Mouse (Mus musculus) MEL (cell line): ENCODE data around the gene Arl14ep. TPM values are rescaled to one million over a fixed set of nuclear protein-coding genes. Genes with fewer than 3 reads are reported as not detected.

ENCODE experiments used
- DNase-seq: peaks from one replicate; pipeline ENCODE4 v3.0.0; 2011; ENCODE audit warnings: low read depth, low spot score
- H3K27ac ChIP-seq: 2 replicates; pipeline ENCODE4 v1.5.1; 2012; ENCODE audit warnings: low read depth, mild to moderate bottlenecking, control low read depth, low read length, moderate library complexity; ENCODE audit not compliant: control insufficient read depth
- H3K27me3 ChIP-seq, 2 experiments: fragments of 150-350 bp in 1 of 2; sonication (generic) in 1 of 2; 2 replicates each; pipeline ENCODE4 v1.6.1; 2012; ENCODE audit warnings: low read length in 2 of 2, mild to moderate bottlenecking in 2 of 2, improper control_type of control experiment in 1 of 2, moderate library complexity in 1 of 2; ENCODE audit not compliant: insufficient read depth in 2 of 2, control insufficient read depth in 1 of 2
- H3K36me3 ChIP-seq, 2 experiments: 2 replicates each; pipeline ENCODE4 v1.6.1; 2012 to 2014; ENCODE audit warnings: low read length in 2 of 2, improper control_type of control experiment in 1 of 2, inconsistent platforms in 1 of 2, mild to moderate bottlenecking in 1 of 2; ENCODE audit not compliant: insufficient read depth in 2 of 2, control insufficient read depth in 1 of 2
- H3K4me1 ChIP-seq, 2 experiments: fragments of 150-350 bp in 1 of 2; sonication (generic) in 1 of 2; 2 replicates each; pipeline ENCODE4 v1.6.1; 2012; ENCODE audit warnings: low read length in 2 of 2, improper control_type of control experiment in 1 of 2, mild to moderate bottlenecking in 1 of 2; ENCODE audit not compliant: insufficient read depth in 2 of 2, control insufficient read depth in 1 of 2
- H3K4me3 ChIP-seq, 2 experiments: fragments of 150-350 bp in 1 of 2; sonication (generic) in 1 of 2; 2 replicates each; pipeline ENCODE4 v1.5.1; 2012; ENCODE audit warnings: low read depth in 2 of 2, low read length in 2 of 2, mild to moderate bottlenecking in 2 of 2, moderate library complexity in 2 of 2, control low read depth in 1 of 2, improper control_type of control experiment in 1 of 2; ENCODE audit not compliant: control insufficient read depth in 1 of 2, insufficient read depth in 1 of 2
- H3K79me2 ChIP-seq: 2 replicates; pipeline ENCODE4 v1.6.1; 2012; ENCODE audit warnings: mild to moderate bottlenecking, low read length, moderate library complexity; ENCODE audit not compliant: control insufficient read depth, poor library complexity, insufficient read depth
- H3K9ac ChIP-seq: 2 replicates; pipeline ENCODE4 v1.6.1; 2012; ENCODE audit warnings: low read depth, mild to moderate bottlenecking, control low read depth, low read length, moderate library complexity; ENCODE audit not compliant: control insufficient read depth, poor library complexity, severe bottlenecking
- H3K9me3 ChIP-seq: fragments of 150-350 bp; sonication (generic); replicated peaks from 2 replicates; pipeline ENCODE4 v1.6.1; 2012; ENCODE audit warnings: mild to moderate bottlenecking, low read length, improper control_type of control experiment, moderate library complexity; ENCODE audit not compliant: insufficient read depth
- CHD1 ChIP-seq: IDR thresholded peaks from 2 replicates; pipeline ENCODE4 v1.6.1; 2012; ENCODE audit warnings: low read depth, mild to moderate bottlenecking, inconsistent platforms, low read length, improper control_type of control experiment
- CHD2 ChIP-seq: IDR thresholded peaks from 2 replicates; pipeline ENCODE4 v1.6.1; 2011; ENCODE audit warnings: low read length, improper control_type of control experiment
- CTCF ChIP-seq, 3 experiments: IDR thresholded peaks in 2 of 3; conservative IDR thresholded peaks in 1 of 3; 2 replicates each; pipeline ENCODE4 v1.5.1; 2011 to 2012; ENCODE audit warnings: low read length in 3 of 3, low read depth in 2 of 3, mild to moderate bottlenecking in 2 of 3, improper control_type of control experiment in 1 of 3, inconsistent platforms in 1 of 3, mixed read lengths in 1 of 3, moderate library complexity in 1 of 3; ENCODE audit not compliant: control insufficient read depth in 1 of 3, insufficient read depth in 1 of 3, poor library complexity in 1 of 3, severe bottlenecking in 1 of 3
- ELF1 ChIP-seq: IDR thresholded peaks from 2 replicates; pipeline ENCODE4 v1.6.1; 2014; ENCODE audit warnings: low read depth, mild to moderate bottlenecking, inconsistent platforms, low read length, improper control_type of control experiment, moderate library complexity
- ETS1 ChIP-seq: IDR thresholded peaks from 2 replicates; pipeline ENCODE4 v1.6.1; 2012; ENCODE audit warnings: low read depth, mild to moderate bottlenecking, inconsistent platforms, low read length, improper control_type of control experiment, moderate library complexity
- JUND ChIP-seq: IDR thresholded peaks from 2 replicates; pipeline ENCODE4 v1.6.1; 2011; ENCODE audit warnings: low read depth, mild to moderate bottlenecking, improper control_type of control experiment, low read length
- MAX ChIP-seq: IDR thresholded peaks from 2 replicates; pipeline ENCODE4 v1.6.1; 2011; ENCODE audit warnings: low read length, improper control_type of control experiment
- MEF2A ChIP-seq: IDR thresholded peaks from 2 replicates; pipeline ENCODE4 v1.6.1; 2014; ENCODE audit warnings: low read depth, mild to moderate bottlenecking, inconsistent platforms, low read length, improper control_type of control experiment; ENCODE audit not compliant: poor library complexity, insufficient replicate concordance, severe bottlenecking; ENCODE audit errors: extremely low read depth
- MYB ChIP-seq: IDR thresholded peaks from 2 replicates; pipeline ENCODE4 v1.6.1; 2011; ENCODE audit warnings: mild to moderate bottlenecking, low read depth, low read length, improper control_type of control experiment
- POLR2A ChIP-seq, 2 experiments: IDR thresholded peaks; 2 replicates each; pipeline ENCODE4 v1.6.1; 2011 to 2012; ENCODE audit warnings: low read length in 2 of 2, mild to moderate bottlenecking in 2 of 2, control low read depth in 1 of 2, improper control_type of control experiment in 1 of 2, low read depth in 1 of 2, moderate library complexity in 1 of 2; ENCODE audit not compliant: control insufficient read depth in 1 of 2, insufficient read depth in 1 of 2, poor library complexity in 1 of 2
- POLR2AphosphoS5 ChIP-seq: IDR thresholded peaks from 2 replicates; pipeline ENCODE4 v1.6.1; 2012; ENCODE audit warnings: low read depth, borderline replicate concordance, mild to moderate bottlenecking, inconsistent platforms, low read length, moderate library complexity, mixed read lengths
- RAD21 ChIP-seq: IDR thresholded peaks from 2 replicates; pipeline ENCODE4 v1.6.1; 2011; ENCODE audit warnings: mild to moderate bottlenecking, low read depth, low read length, improper control_type of control experiment
- SMC3 ChIP-seq: IDR thresholded peaks from 2 replicates; pipeline ENCODE4 v1.6.1; 2011; ENCODE audit warnings: low read depth, low read length, improper control_type of control experiment
- TAL1 ChIP-seq: IDR thresholded peaks from 2 replicates; pipeline ENCODE4 v1.6.1; 2012; ENCODE audit warnings: mild to moderate bottlenecking, inconsistent platforms, low read length, moderate library complexity, mixed read lengths
- USF1 ChIP-seq: IDR thresholded peaks from 2 replicates; pipeline ENCODE4 v1.6.1; 2014; ENCODE audit warnings: low read depth, mild to moderate bottlenecking, inconsistent platforms, low read length, improper control_type of control experiment, moderate library complexity
- ZKSCAN1 ChIP-seq: IDR thresholded peaks from 2 replicates; pipeline ENCODE4 v1.6.1; 2012; ENCODE audit warnings: low read depth, mild to moderate bottlenecking, inconsistent platforms, low read length, improper control_type of control experiment, moderate library complexity
- ZMIZ1 ChIP-seq: IDR thresholded peaks from 2 replicates; pipeline ENCODE4 v1.6.1; 2012; ENCODE audit warnings: low read depth, mild to moderate bottlenecking, inconsistent platforms, low read length, improper control_type of control experiment, moderate library complexity
- ZNF384 ChIP-seq: IDR thresholded peaks from 2 replicates; pipeline ENCODE4 v1.6.1; 2012; ENCODE audit warnings: low read depth, mild to moderate bottlenecking, inconsistent platforms, low read length, improper control_type of control experiment
- polyA plus RNA-seq, 2 experiments: library from polyadenylated mRNA; stranded (reverse) in 1 of 2; unstranded in 1 of 2; fragments of >175 nt in 1 of 2; fragments of >200 nt in 1 of 2; gene quantifications; 2 replicates each; pipeline versions ENCODE4 v1.2.1 to v1.2.4; 2012; ENCODE audit warnings: low replicate concordance in 2 of 2, low read depth in 1 of 2; ENCODE audit not compliant: insufficient read length in 2 of 2, insufficient read depth in 1 of 2, missing spikeins in 1 of 2
- total RNA-seq: library from RNA; depleted of rRNA; stranded (reverse); fragments of 300-350 nt; gene quantifications from 2 replicates; pipeline ENCODE4 v1.2.3, GENCODE M21; 2012

The Arl14ep gene
- total and polyA plus RNA-seq, 3 experiments, result 26.2 to 105 (median 33.1) TPM

DNA sequence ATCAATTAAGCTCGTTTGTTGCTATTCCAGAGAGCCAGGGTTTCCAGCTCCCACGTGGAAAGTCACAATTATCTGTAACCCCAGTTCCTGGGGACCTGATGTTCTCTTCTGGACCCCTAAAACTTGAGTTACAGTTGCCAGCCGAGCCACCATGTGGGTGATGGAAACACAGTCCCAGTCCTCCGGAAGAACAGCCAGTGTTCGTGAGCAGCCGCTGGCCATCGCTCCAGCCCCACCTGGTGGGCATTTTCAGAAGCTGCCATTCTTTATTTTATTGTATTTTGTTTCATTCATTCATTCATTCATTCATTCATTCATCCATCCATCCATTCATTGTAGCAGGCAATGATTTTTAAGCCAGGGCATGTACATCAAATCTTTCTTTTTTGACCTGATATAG, 14.0 kb downstream of the Arl14ep start:
- TF ChIP-seq TAL1, result no peak
- TF ChIP-seq SMC3, result peak; percentile 47
- peak; percentile 27 to 66 (median 39); a peak in 5 of 6 replicates for TF ChIP-seq CTCF (IDR thresholded peaks at IDR 0.05 in 2 of 3, conservative IDR thresholded peaks at IDR 0.05 in 1 of 3; ENCODE audit: control insufficient read depth in 1 of 3, insufficient read depth in 1 of 3, low read depth in 2 of 3, low read length in 3 of 3, poor library complexity in 1 of 3, severe bottlenecking in 1 of 3)
- peak; percentile 28 for TF ChIP-seq RAD21
- TF ChIP-seq, all 39 proteins: peak for 3
- Histone ChIP-seq H3K79me2 (no peaks in the 10 kb centered on the region), H3K36me3 (peaks cover 0 to 16% of the 10 kb centered on the region in 2 experiments; a peak in 2 of 4 replicates), H3K27me3 (no peaks in the 10 kb centered on the region), H3K4me1 (no peaks in the 10 kb centered on the region), H3K9ac (no peak overlapping the region), H3K27ac (no peak overlapping the region), H3K4me3 (no peak overlapping the region), H3K9me3 (no peaks in the 10 kb centered on the region)
- DNase-seq, result no peak

DNA sequence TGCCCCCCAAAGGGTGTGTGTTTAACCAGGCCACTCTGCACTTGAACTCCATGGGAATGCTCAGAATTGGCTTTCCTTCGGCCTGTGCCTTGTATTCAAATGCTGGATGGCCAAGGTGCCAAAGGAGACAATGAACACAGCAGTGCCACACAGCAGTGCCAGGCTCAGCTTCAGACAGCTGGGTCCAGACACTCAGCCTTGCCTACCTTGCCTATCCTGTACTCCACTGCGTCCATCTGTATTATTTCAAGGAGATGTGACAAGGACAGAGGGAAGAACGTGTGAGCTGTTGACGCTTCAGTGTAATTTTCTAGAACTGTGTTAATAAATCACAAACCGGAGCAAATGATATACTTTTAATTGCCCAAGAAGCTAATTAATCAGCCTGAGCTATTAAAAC, 14.8 kb downstream of the Arl14ep start:
- TF ChIP-seq ZMIZ1, result no peak
- no peak overlapping the region for H3K27ac ChIP-seq

GRCm38 (mm10) chr2:106958916-106959315, 15.3 kb downstream of the Arl14ep start:
- TF ChIP-seq POLR2AphosphoS5, result no peak
- TF ChIP-seq CHD1, result no peak
- TF ChIP-seq ZKSCAN1, result no peak
- TF ChIP-seq USF1, result no peak
- no peak for TF ChIP-seq POLR2A (IDR thresholded peaks at IDR 0.05; ENCODE audit: control insufficient read depth in 1 of 2, insufficient read depth in 1 of 2, low read depth in 1 of 2, low read length in 2 of 2, poor library complexity in 1 of 2)
- TF ChIP-seq ZNF384, result no peak
- TF ChIP-seq RAD21, result no peak
- no peak for TF ChIP-seq CHD2
- TF ChIP-seq ZMIZ1, result no peak
- TF ChIP-seq MYB, result no peak
- TF ChIP-seq MEF2A, result no peak
- no peak for TF ChIP-seq MAX
- TF ChIP-seq ETS1, result no peak
- no peak for TF ChIP-seq JUND
- TF ChIP-seq ELF1, result no peak
- H3K27me3 ChIP-seq, result no peaks in the 10 kb centered on the region
- H3K4me1 ChIP-seq, result no peaks in the 10 kb centered on the region
- H3K9ac ChIP-seq, result no peak overlapping the region
- H3K36me3 ChIP-seq, result peaks cover 0 to 7% of the 10 kb centered on the region in 2 experiments; a peak in 2 of 4 replicates
- DNase-seq, result no peak
- H3K9me3 ChIP-seq, result no peaks in the 10 kb centered on the region
- no peak overlapping the region for H3K27ac ChIP-seq
- H3K79me2 ChIP-seq, result no peaks in the 10 kb centered on the region
- H3K4me3 ChIP-seq, result no peak overlapping the region

More for the DNA sequence above, 14.8 kb downstream of the Arl14ep start:
- no peak for DNase-seq
- no peaks in the 10 kb centered on the region for H3K27me3 ChIP-seq
- H3K9ac ChIP-seq, result no peak overlapping the region
- no peaks in the 10 kb centered on the region for H3K9me3 ChIP-seq
- H3K4me1 ChIP-seq, result no peaks in the 10 kb centered on the region
- peaks cover 0 to 10% of the 10 kb centered on the region in 2 experiments; a peak in 2 of 4 replicates for H3K36me3 ChIP-seq
- no peaks in the 10 kb centered on the region for H3K79me2 ChIP-seq
- H3K4me3 ChIP-seq, result no peak overlapping the region
